Mouse (Mus musculus): Measurements from ENCODE around the gene Timm44.

Gene Timm44

DNA sequence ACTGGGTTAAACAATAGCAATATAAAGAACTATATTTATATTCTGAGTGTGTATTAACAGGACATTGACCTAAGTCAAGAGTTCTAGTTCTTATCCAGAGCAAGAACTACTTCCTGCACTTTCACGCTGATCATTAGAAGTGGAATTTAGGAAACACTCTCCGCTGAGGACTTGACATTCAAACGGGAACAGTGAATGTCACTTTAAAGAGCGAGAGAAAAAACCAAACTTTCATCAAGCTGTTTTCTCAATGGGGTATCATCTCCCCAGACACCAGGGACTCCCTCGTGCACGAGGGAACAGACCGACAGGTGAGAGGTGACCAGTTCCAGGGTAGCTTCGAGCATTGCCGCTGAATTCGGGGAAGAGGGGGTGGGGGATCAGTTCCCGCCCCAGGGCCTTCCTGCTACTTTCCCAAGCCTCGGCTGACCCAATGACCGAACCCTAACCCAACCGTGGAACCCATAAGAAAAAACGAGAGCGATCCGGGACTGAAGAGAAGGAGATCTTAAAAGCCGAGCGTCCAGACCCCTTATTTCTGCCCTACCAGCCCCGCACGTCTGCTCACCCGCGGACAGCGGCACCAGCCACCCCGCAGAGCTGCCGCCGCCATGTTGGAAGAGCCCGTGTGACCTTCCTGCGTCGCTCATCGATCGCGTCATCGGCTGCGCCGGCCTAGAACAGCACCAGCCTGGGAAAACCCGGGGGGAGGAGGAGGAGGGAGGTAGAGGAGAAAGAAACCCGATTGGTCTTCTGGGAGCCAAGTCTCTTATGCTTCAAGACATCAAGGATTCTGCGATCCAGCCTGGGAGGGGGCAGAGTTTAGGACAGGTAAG lies at the start of gene Timm44:
Gene Timm44 (minus strand): TSS at position 639 of the 836 bp plus-strand sequence.
- DNase-seq (ENCODE audit: low spot score in 2 of 2) = peak; percentile 93 to 95

DNA sequence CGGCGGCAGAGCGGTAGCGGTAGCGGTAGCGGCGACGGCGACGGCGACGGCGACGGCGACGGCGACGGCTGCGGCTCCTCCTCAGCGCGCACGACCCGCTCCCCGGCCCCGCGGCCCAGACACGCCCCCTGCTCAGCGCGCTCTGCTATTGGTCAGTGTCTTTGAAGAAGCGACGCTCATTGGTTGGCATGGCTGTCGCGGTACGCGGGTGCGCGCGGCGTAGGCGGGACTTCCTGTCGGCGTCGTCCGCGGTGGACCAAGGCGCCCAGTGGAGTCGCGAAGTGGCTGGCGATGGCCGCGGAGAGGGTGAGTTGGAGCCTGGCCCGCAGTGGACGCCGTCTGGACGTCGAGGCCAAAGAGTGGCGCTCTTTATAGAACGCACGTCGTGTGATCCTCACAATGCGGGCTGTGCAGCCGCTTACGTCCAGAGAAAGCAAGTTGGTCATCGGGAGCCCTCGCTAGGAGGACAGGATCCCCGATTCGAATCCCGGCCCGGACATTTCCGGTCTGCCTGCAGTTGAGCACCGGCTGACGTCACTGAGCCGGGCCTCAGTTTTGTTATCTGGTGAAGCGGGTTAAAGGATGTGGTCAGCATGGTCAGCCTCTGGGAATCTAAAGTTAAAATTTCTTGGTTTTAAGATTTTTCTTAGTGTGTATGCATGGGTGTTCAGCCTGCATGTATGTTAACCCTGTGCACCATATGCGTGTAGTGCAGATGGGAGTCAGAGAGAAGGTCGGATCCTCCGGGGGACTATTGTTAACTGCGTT lies 49.5 kb upstream of the Timm44 start, which contains the start of the genes Ccl25 and Elavl1:
Gene Ccl25 (plus strand): TSS at position 228 of the 768 bp plus-strand sequence.
Gene Elavl1 (minus strand): TSS at position 431 of the 768 bp plus-strand sequence.
- peak; percentile 91 to 98 for DNase-seq (ENCODE audit: low spot score in 2 of 2)

GRCm38 (mm10) chr8:4324525-4324924 lies 48.8 kb upstream of the Timm44 start:
- peak in 1 of 2 experiments; percentile 33 for DNase-seq (ENCODE audit: low spot score in 2 of 2)

- DNase-seq (ENCODE audit: low spot score in 2 of 2) = no peak
These were observed 48.2 kb upstream of the Timm44 start for GRCm38 (mm10) chr8:4323917-4324316.

- DNase-seq (ENCODE audit: low spot score in 2 of 2) = peak in 1 of 2 experiments; percentile 92
These were observed 46.8 kb upstream of the Timm44 start for GRCm38 (mm10) chr8:4322470-4322869.

GRCm38 (mm10) chr8:4321031-4321430 lies 45.3 kb upstream of the Timm44 start:
- DNase-seq (ENCODE audit: low spot score in 2 of 2) = no peak

GRCm38 (mm10) chr8:4320404-4320803 lies 44.7 kb upstream of the Timm44 start:
- DNase-seq (ENCODE audit: low spot score in 2 of 2) = no peak

- no peak for DNase-seq (ENCODE audit: low spot score in 2 of 2)
These were observed 43.8 kb upstream of the Timm44 start for GRCm38 (mm10) chr8:4319573-4319872.

- no peak for DNase-seq (ENCODE audit: low spot score in 2 of 2)
These were observed 43.3 kb upstream of the Timm44 start for GRCm38 (mm10) chr8:4318796-4319572.

DNA sequence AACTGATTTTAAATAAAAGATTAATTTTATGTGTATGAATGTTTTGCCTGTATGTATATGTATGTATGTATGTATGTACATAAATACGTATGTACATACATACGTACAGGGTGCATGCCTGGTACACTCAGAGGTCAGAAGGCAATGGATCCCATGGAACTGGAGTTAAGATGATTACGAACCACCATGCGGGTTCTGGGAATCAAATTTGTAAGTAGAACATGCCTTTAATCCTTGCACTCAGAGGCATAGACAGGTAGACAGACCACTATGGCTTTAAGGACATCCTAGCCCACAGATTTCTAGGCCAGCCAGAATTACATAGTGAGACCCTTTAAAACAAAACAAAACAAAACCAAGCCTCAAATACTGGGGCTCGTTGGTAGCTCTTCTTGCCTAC lies 42.4 kb upstream of the Timm44 start:
- DNase-seq (ENCODE audit: low spot score in 2 of 2) = no peak

GRCm38 (mm10) chr8:4314852-4315251 lies 39.1 kb upstream of the Timm44 start:
- DNase-seq (ENCODE audit: low spot score in 2 of 2) = no peak

- DNase-seq (ENCODE audit: low spot score in 2 of 2) = no peak
These were observed 37.8 kb upstream of the Timm44 start for GRCm38 (mm10) chr8:4313254-4314124.

GRCm38 (mm10) chr8:4312104-4312503 lies 36.4 kb upstream of the Timm44 start:
- no peak for DNase-seq (ENCODE audit: low spot score in 2 of 2)

- no peak for DNase-seq (ENCODE audit: low spot score in 2 of 2)
These were observed 30.1 kb upstream of the Timm44 start for GRCm38 (mm10) chr8:4305838-4306237.

DNA sequence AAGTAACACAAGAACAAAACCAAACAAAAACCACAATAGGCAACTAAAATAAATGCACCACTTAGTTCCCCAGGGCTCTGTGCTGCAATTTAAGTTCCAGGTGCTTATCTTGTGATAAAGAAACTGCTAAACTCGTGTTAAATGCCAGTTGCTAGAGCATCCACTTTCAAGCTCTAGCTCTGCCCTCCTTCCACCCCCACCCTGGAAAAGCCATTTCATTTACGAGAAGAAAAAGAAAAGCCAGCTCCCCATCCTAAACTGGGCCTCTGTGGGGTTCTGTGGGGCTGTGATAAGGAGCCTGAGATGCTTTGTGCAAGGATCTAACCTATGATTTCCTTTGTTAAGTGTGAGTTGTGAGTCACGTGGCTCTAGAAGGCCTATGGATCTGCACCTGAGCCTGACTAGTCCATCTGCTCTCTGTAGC lies 28.4 kb upstream of the Timm44 start:
- no peak for DNase-seq (ENCODE audit: low spot score in 2 of 2)

GRCm38 (mm10) chr8:4297822-4298221 lies 22.1 kb upstream of the Timm44 start:
- DNase-seq (ENCODE audit: low spot score in 2 of 2) = no peak

- DNase-seq (ENCODE audit: low spot score in 2 of 2) = no peak
These were observed 17.0 kb upstream of the Timm44 start for GRCm38 (mm10) chr8:4292738-4293137.

DNA sequence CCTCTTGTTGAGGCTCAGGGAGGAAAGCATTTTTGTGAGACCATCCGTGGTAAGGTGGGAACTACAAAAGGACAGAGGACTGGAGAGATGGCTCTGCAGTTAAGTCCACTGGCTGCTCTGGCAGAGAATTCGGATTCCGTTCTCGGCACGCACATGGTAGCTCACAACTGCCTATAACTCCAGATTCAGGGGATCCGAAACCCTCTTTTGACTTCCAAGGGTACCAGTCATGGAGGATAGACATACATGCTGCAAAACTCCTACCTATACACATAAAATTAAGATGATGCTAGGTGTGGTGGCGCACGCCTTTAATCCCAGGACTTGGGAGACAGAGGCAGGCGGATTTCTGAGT lies 375 bp upstream of the Timm44 start:
- no peak for DNase-seq (ENCODE audit: low spot score in 2 of 2)

DNA sequence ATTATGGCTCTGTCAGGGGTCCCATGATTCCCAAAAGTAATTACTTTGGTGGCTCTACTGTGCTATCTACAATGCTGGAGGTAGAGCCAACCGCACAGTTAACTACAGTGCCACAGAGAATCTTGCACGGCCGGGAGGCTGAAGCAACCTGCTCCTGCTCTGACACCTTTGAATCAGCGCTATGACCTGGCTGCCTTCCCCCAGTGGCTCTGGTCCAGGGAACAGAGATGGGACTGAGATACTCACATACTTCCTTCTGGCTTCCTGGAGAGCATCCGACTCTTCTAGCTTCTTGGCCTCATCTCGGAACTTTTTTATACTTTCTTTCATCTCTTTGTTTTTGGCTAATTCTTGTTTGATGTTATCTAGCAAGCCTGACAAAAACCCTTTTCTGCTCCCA lies 6.1 kb downstream of the Timm44 start:
- DNase-seq (ENCODE audit: low spot score in 2 of 2) = no peak

GRCm38 (mm10) chr8:4267627-4268026 lies 8.1 kb downstream of the Timm44 start:
- no peak for DNase-seq (ENCODE audit: low spot score in 2 of 2)

Data from left cerebral cortex, adult 9 months (tissue).